Comparison of ENCODE assay signal across 10 mouse cellular contexts in genomic region chr8:56622470-56623024, GRCm38 (mm10).
DNase-seq lines count a peak whose midpoint lies in the region; ATAC-seq and TF ChIP-seq lines count a peak whose summit lies in the region.
"Had no signal": no experiment of that assay in that cellular context is flagged by ENCODE, and none has a peak within 500 bp of the region (broad histone marks: within the 10 kb centered on the region; RNA-seq: fewer than 3 reads in every experiment).

No protein-coding gene starts in this region.

- peak overlapping the region; percentile 54 for H3K4me2 ChIP-seq in lung, embryonic 16.5 days (ENCODE audit: low read depth, low read length)
- peak overlapping the region; percentile 45 for H3K4me2 ChIP-seq in forebrain, embryonic 12.5 days
- H3K4me2 ChIP-seq in limb, embryonic 11.5 days (ENCODE audit: low read depth, severe bottlenecking), result peak overlapping the region; percentile 43

- 5% methylated on average over 18 of the region's 18 CpGs for WGBS in lung, embryonic 16.5 days
- WGBS in lung, adult 2 months, result 11% methylated on average over 18 of the region's 18 CpGs
- 2% methylated on average over 18 of the region's 18 CpGs for WGBS in forebrain, embryonic 12.5 days
- WGBS in limb, embryonic 11.5 days, result under 1% methylated on average over 18 of the region's 18 CpGs
- WGBS in small intestine, adult 2 months, result 5% methylated on average over 18 of the region's 18 CpGs

- no peak for TF ChIP-seq CTCF in lung, adult 2 months (IDR thresholded peaks at IDR 0.05; ENCODE audit: insufficient read depth, low read length)
- TF ChIP-seq CTCF in small intestine, adult 2 months (IDR thresholded peaks at IDR 0.05; ENCODE audit: extremely low read depth, insufficient read length, insufficient replicate concordance, low read depth, low read length), result no peak

- peaks cover 26% of the 10 kb centered on the region for H3K27me3 ChIP-seq in lung, embryonic 16.5 days (ENCODE audit: control insufficient read depth, insufficient read depth, low read depth, low read length)
- H3K27me3 ChIP-seq in forebrain, embryonic 12.5 days, result peaks cover 53% of the 10 kb centered on the region
- H3K27me3 ChIP-seq in limb, embryonic 11.5 days (ENCODE audit: control insufficient read depth, insufficient read depth, low read length), result peaks cover 3% of the 10 kb centered on the region; the same call in 1 of the 2 replicates
- no peaks in the 10 kb centered on the region for H3K27me3 ChIP-seq in small intestine, adult 2 months (ENCODE audit: control insufficient read depth, insufficient read depth, low read length)

- no peak for TF ChIP-seq POLR2A in lung, adult 2 months (IDR thresholded peaks at IDR 0.05; ENCODE audit: borderline replicate concordance, extremely low read depth, low read depth, low read length)
- TF ChIP-seq POLR2A in small intestine, adult 2 months (IDR thresholded peaks at IDR 0.05; ENCODE audit: low read depth, low read length), result no peak

- peak overlapping the region; percentile 11; the same call in 1 of the 2 replicates for H3K9ac ChIP-seq in lung, embryonic 16.5 days (ENCODE audit: low read length)
- no peak overlapping the region for H3K9ac ChIP-seq in forebrain, embryonic 12.5 days
- H3K9ac ChIP-seq in limb, embryonic 11.5 days (ENCODE audit: low read length), result no peak overlapping the region; the same call in 1 of the 2 replicates

- no peaks in the 10 kb centered on the region for H3K9me3 ChIP-seq in lung, embryonic 16.5 days (ENCODE audit: control insufficient read depth, low read length)
- H3K9me3 ChIP-seq in forebrain, embryonic 12.5 days, result no peaks in the 10 kb centered on the region
- no peaks in the 10 kb centered on the region for H3K9me3 ChIP-seq in limb, embryonic 11.5 days (ENCODE audit: control insufficient read depth, low read length)

- DNase-seq in lung, adult 2 months, result no peak
- DNase-seq in limb, embryonic 11.5 days (ENCODE audit: low spot score), result peak; percentile 79
- no peak for DNase-seq in layer of hippocampus, postnatal 36 days
- no peak for DNase-seq in frontal cortex, postnatal 25 days (ENCODE audit: low spot score in 2 of 2)
- no peak for DNase-seq in layer of hippocampus, adult 8-10 months (ENCODE audit: low spot score in 2 of 2)
- DNase-seq: cerebellum, adult 18-20 months; kidney, postnatal 36 days had no signal

- H3K36me3 ChIP-seq in lung, embryonic 16.5 days (ENCODE audit: control insufficient read depth, insufficient read depth, low read length), result no peaks in the 10 kb centered on the region
- H3K36me3 ChIP-seq in forebrain, embryonic 12.5 days (replicated peaks), result no peaks in the 10 kb centered on the region
- H3K36me3 ChIP-seq in limb, embryonic 11.5 days (ENCODE audit: control insufficient read depth, insufficient read depth, low read length), result no peaks in the 10 kb centered on the region
- H3K36me3 ChIP-seq in small intestine, adult 2 months (ENCODE audit: control insufficient read depth, insufficient read depth, low read length), result no peaks in the 10 kb centered on the region

- H3K27ac ChIP-seq in lung, embryonic 16.5 days (ENCODE audit: low read length), result no peak overlapping the region
- no peak overlapping the region for H3K27ac ChIP-seq in forebrain, embryonic 12.5 days
- H3K27ac ChIP-seq in limb, embryonic 11.5 days (replicated peaks; ENCODE audit: low read depth, low read length), result peak overlapping the region; percentile 75
- H3K27ac ChIP-seq in small intestine, adult 2 months (ENCODE audit: insufficient read depth, low read depth, low read length), result no peak overlapping the region

- no peaks in the 10 kb centered on the region; the same call in 1 of the 2 replicates for H3K4me1 ChIP-seq in lung, embryonic 16.5 days (replicated peaks; ENCODE audit: control insufficient read depth, insufficient read depth, low read length)
- no peaks in the 10 kb centered on the region for H3K4me1 ChIP-seq in lung, adult 2 months (ENCODE audit: control insufficient read depth, insufficient read depth, low read length)
- H3K4me1 ChIP-seq in forebrain, embryonic 12.5 days, result peaks cover 36% of the 10 kb centered on the region
- H3K4me1 ChIP-seq in limb, embryonic 11.5 days (ENCODE audit: control insufficient read depth, insufficient read depth, low read length), result peaks cover 24% of the 10 kb centered on the region
- H3K4me1 ChIP-seq in small intestine, adult 2 months (ENCODE audit: control insufficient read depth, insufficient read depth, insufficient read length, low read length), result peaks cover 5% of the 10 kb centered on the region; the same call in 1 of the 2 replicates

- peak overlapping the region; percentile 25 for H3K4me3 ChIP-seq in lung, embryonic 16.5 days (ENCODE audit: low read length)
- no peak overlapping the region for H3K4me3 ChIP-seq in lung, adult 2 months (replicated peaks; ENCODE audit: extremely low read depth, low read depth, low read length)
- peak overlapping the region; percentile 9; the same call in 1 of the 2 replicates for H3K4me3 ChIP-seq in forebrain, embryonic 12.5 days (replicated peaks)
- H3K4me3 ChIP-seq in limb, embryonic 11.5 days (ENCODE audit: low read depth, low read length), result peak overlapping the region; percentile 12
- peak overlapping the region; percentile 50 for H3K4me3 ChIP-seq in small intestine, adult 2 months (ENCODE audit: low read depth, low read length)

- peak; percentile 43; the same call in 1 of the 2 replicates for ATAC-seq in lung, embryonic 16.5 days (ENCODE audit: low read depth)
- ATAC-seq in forebrain, embryonic 12.5 days (ENCODE audit: low FRiP score), result no peak
- peak; percentile 65 for ATAC-seq in limb, embryonic 11.5 days (ENCODE audit: insufficient number of reproducible peaks, low FRiP score, low TSS enrichment, low read depth)
